Mouse (Mus musculus) hindbrain, postnatal 0 days (tissue): ENCODE results near the gene Nell1. TPM values are rescaled to one million over a fixed set of nuclear protein-coding genes. Genes with fewer than 3 reads are reported as not detected.

Experiments used
- ATAC-seq: fragments of 200-750 bp; cut with Nextera tagmentation; 2 replicates; pipeline ENCODE4 v1.8.0; 2017; ENCODE audit warnings: mild to moderate bottlenecking, moderate TSS enrichment, moderate library complexity
- DNase-seq: peaks from one replicate; pipeline ENCODE4 v3.0.0-alpha.2; 2015; ENCODE audit warnings: low spot score
- H3K27ac ChIP-seq: fragments of 300-500 bp; sonication (generic); 2 replicates; pipeline ENCODE4 v1.5.1; 2014; ENCODE audit warnings: mild to moderate bottlenecking
- H3K27me3 ChIP-seq: fragments of 300-500 bp; sonication (generic); 2 replicates; pipeline ENCODE4 v1.6.1; 2014; ENCODE audit warnings: low read length, mixed read lengths; ENCODE audit not compliant: insufficient read depth
- H3K36me3 ChIP-seq: fragments of 300-500 bp; sonication (generic); 2 replicates; pipeline ENCODE4 v1.6.1; 2014; ENCODE audit warnings: low read length, mixed read lengths; ENCODE audit not compliant: insufficient read depth
- H3K4me1 ChIP-seq: fragments of 300-500 bp; sonication (generic); 2 replicates; pipeline ENCODE4 v1.6.1; 2014; ENCODE audit warnings: antibody characterized with exemption, low read length, mixed read lengths; ENCODE audit not compliant: insufficient read depth
- H3K4me2 ChIP-seq: fragments of 300-500 bp; sonication (generic); 2 replicates; pipeline ENCODE4 v1.6.1; 2014; ENCODE audit warnings: low read depth, mild to moderate bottlenecking, low read length, moderate library complexity, mixed read lengths
- H3K4me3 ChIP-seq: fragments of 300-500 bp; sonication (generic); 2 replicates; pipeline ENCODE4 v1.5.1; 2014; ENCODE audit warnings: low read length
- H3K9ac ChIP-seq: fragments of 300-500 bp; sonication (generic); replicated peaks from 2 replicates; pipeline ENCODE4 v1.6.1; 2014; ENCODE audit warnings: mild to moderate bottlenecking, low read length, moderate library complexity, mixed read lengths
- H3K9me3 ChIP-seq: fragments of 300-500 bp; sonication (generic); 2 replicates; pipeline ENCODE4 v1.6.1; 2016; ENCODE audit warnings: low read length, mixed read lengths
- CTCF ChIP-seq: IDR thresholded peaks from 2 replicates; pipeline ENCODE4 v1.5.1; 2016; ENCODE audit warnings: antibody characterized with exemption, control low read depth, low read depth
- WGBS: fragments of 180-500 bp; shearing (Covaris S2); extraction: QIAGEN DNeasy Blood & Tissue Kit; methylation state at CpG from one replicate; pipeline ENCODE4 v1.1.7; 2014; 5-methylcytosine and 5-hydroxymethylcytosine counted together
- polyA plus RNA-seq: library from polyadenylated mRNA; unstranded; fragments of >200 nt; fragmentation: Nextera tagmentation; extraction: Ambion mirVana; gene quantifications from 2 replicates; pipeline ENCODE4 v1.2.1, GENCODE M21; 2015
- total RNA-seq: library from RNA; depleted of rRNA; stranded (reverse); fragments of >200 nt; gene quantifications from 2 replicates; pipeline ENCODE4 v1.2.3, GENCODE M21; 2014

The Nell1 gene
- total and polyA plus RNA-seq, 2 experiments from 2014 or later: 37.8 to 66.4 TPM

DNA sequence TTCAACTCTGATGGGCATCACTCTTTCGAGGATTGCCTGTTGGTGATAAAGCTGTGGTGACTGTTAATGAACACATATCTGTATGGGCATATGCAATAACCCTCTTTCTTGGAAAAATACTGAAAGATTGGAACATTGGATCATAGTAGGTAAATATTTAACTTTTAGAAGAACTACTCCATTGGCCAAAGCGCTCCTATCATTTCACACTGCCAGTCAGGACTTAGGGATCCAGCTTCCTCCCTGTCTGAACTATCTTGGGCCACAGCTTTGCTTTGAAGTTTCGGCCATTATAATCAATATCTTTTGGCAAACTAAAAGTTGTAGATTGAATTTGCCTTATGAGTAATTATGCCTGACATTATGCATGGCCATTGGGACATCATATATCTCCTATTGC is 780.9 kb downstream of the Nell1 start:
- H3K9me3 ChIP-seq: no peaks in the 10 kb centered on the region
- no peak overlapping the region for H3K9ac ChIP-seq
- H3K4me3 ChIP-seq: no peak overlapping the region
- H3K4me2 ChIP-seq: no peak overlapping the region
- no peak overlapping the region for H3K27ac ChIP-seq
- no peaks in the 10 kb centered on the region for H3K27me3 ChIP-seq
- WGBS: 91% methylated on average over 3 of the region's 3 CpGs
- no peaks in the 10 kb centered on the region for H3K4me1 ChIP-seq
- ATAC-seq (no peak), DNase-seq (no peak)
- TF ChIP-seq CTCF: no peak
- H3K36me3 ChIP-seq: no peaks in the 10 kb centered on the region

DNA sequence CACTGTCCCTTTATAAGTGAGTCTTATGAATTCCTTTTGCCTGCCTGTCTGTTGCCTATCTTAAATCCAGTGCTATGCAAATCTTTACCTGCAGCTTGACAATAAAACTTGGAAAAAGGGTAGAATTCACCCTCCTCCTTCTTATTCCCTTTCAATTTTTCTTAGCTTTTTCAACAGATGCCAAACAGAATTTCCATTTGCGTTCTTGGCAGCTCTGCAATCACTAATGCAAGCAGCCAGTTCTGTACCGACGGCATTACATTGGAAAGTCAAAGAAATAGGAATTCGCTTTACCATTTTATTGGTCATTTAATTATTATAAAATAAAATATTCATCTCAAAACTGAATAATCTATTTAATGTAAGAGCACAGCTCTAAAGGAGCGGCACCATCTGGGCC is 781.7 kb downstream of the Nell1 start:
- Histone ChIP-seq H3K27me3 (no peaks in the 10 kb centered on the region), H3K9me3 (no peaks in the 10 kb centered on the region), H3K4me1 (no peaks in the 10 kb centered on the region), H3K4me2 (no peak overlapping the region), H3K4me3 (no peak overlapping the region), H3K9ac (no peak overlapping the region), H3K36me3 (no peaks in the 10 kb centered on the region), H3K27ac (no peak overlapping the region)
- TF ChIP-seq CTCF: no peak
- WGBS: 66% methylated on average over 5 of the region's 5 CpGs
- no peak for DNase-seq
- ATAC-seq: no peak

DNA sequence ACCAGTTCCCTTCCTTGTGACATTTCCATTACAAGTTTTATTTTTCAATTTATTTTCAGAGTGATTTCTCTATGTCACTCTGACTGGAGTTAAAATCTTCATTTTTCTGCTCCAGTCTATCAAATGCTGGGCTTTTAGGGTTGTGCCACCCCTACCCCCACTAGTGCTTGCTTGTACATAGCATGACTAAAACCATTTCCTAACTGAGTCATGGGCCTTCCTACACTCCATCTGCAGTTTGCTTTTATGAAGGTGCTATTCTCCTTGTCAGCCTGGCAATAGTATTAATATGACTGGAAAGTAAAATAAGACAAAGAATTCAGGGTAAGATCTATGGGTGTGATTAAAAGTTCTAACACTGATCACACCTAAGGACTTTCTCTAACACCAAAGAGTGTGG is 798.9 kb downstream of the Nell1 start:
- DNase-seq: no peak
- ATAC-seq: no peak
- no peak overlapping the region for H3K4me2 ChIP-seq

DNA sequence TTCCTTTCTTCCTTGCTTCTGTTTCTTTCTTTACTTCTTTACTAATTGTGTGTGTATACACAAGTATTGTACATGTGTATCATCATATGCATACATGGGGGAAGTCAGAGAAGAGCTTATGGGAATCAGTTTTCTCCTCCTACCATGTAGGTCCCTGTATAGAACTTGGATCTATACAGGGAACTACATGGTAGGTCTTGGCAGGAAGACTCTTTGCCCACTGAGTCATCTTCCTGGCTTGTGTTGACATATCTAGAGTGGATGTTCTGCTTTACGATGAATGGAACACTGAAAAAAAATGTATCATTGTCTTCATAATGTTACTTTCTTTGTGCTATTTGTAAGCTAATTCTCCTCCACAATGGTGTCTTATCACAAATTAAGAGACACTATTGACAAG is 806.4 kb downstream of the Nell1 start:
- no peak for TF ChIP-seq CTCF
- Histone ChIP-seq H3K4me2 (no peak overlapping the region), H3K27ac (no peak overlapping the region), H3K9ac (no peak overlapping the region), H3K36me3 (no peaks in the 10 kb centered on the region), H3K27me3 (no peaks in the 10 kb centered on the region), H3K4me1 (no peaks in the 10 kb centered on the region), H3K4me3 (no peak overlapping the region), H3K9me3 (no peaks in the 10 kb centered on the region)
- no peak for ATAC-seq
- DNase-seq: no peak
- WGBS: 93% methylated on average over 1 of the region's 1 CpGs

More for the DNA sequence above, 798.9 kb downstream of the Nell1 start:
- TF ChIP-seq CTCF: no peak
- Histone ChIP-seq H3K36me3 (no peaks in the 10 kb centered on the region), H3K27me3 (no peaks in the 10 kb centered on the region), H3K4me1 (no peaks in the 10 kb centered on the region), H3K9me3 (no peaks in the 10 kb centered on the region), H3K27ac (no peak overlapping the region), H3K4me3 (no peak overlapping the region), H3K9ac (no peak overlapping the region)

DNA sequence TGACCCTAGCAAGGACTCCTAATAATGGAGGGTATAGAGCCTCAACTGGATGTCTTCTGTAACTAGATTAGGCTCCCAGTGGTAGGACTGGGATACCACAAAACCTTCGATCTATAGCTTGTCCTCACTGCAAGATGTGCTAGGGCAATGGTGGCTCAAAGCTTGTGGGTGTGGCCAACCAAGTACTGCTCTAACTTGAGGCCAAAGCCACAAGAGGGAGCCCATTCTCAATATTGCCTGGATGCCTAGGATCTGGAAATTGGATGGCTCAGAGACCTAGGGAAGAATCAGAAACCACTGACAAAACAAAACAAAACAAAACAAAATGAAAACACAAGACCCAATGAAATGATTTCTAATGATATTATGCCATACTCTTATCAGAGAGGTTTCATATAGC is 809.0 kb downstream of the Nell1 start:
- Histone ChIP-seq H3K27ac (no peak overlapping the region), H3K9me3 (no peaks in the 10 kb centered on the region), H3K27me3 (no peaks in the 10 kb centered on the region), H3K4me3 (no peak overlapping the region), H3K4me1 (no peaks in the 10 kb centered on the region), H3K36me3 (no peaks in the 10 kb centered on the region), H3K9ac (no peak overlapping the region), H3K4me2 (no peak overlapping the region)
- peak; percentile 51 for DNase-seq
- no peak for ATAC-seq
- peak; percentile 56 for TF ChIP-seq CTCF
- 75% methylated on average over 1 of the region's 1 CpGs for WGBS

DNA sequence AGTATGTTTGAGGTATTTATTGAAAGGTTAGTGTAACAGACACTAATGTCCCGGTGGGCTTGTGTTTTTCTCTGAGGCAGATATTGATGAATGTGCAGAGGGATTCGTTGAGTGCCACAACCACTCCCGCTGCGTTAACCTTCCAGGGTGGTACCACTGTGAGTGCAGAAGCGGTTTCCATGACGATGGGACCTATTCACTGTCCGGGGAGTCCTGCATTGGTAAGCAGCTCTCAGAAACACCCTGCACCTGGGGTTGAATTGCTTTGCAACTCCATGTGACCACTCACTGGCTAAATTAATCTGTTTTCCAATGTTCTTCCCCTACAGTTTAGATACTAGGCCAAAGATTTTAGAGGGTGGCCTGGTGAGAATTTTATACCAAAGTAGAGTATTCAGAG is 851.5 kb downstream of the Nell1 start:
- H3K36me3 ChIP-seq: no peaks in the 10 kb centered on the region
- DNase-seq (no peak), ATAC-seq (no peak)
- no peak overlapping the region for H3K27ac ChIP-seq
- no peaks in the 10 kb centered on the region for H3K27me3 ChIP-seq
- H3K4me3 ChIP-seq: no peak overlapping the region
- H3K4me2 ChIP-seq: no peak overlapping the region
- 21% methylated on average over 7 of the region's 7 CpGs for WGBS
- no peaks in the 10 kb centered on the region for H3K9me3 ChIP-seq
- TF ChIP-seq CTCF: no peak
- no peak overlapping the region for H3K9ac ChIP-seq
- H3K4me1 ChIP-seq: 0 out of 2 replicates have a peak, but pooled peaks cover 4% of the 10 kb centered on the region

DNA sequence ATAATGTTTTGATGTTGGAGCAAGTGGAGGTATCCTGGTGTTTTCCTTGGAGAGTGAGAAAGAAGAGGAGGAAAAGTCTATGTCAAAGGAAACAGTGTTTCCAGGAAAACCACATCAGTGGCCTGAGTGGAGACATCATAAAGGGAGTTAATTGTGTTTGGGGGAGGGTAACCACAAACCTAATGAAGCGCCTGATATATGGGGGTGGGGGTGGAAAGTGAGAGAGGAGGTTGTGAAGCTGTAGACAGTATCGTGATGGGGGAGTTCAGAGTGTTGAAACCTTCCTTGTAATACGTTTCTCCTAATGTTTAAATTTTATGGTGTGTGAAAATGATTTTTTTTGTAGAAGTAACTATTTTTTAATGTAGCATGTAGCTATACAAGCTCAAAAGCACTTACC is 858.1 kb downstream of the Nell1 start:
- Histone ChIP-seq H3K27me3 (no peaks in the 10 kb centered on the region), H3K36me3 (no peaks in the 10 kb centered on the region), H3K27ac (no peak overlapping the region), H3K4me1 (no peaks in the 10 kb centered on the region), H3K4me2 (no peak overlapping the region), H3K9ac (no peak overlapping the region), H3K4me3 (no peak overlapping the region), H3K9me3 (no peaks in the 10 kb centered on the region)
- DNase-seq (no peak), ATAC-seq (no peak)
- WGBS: 66% methylated on average over 3 of the region's 3 CpGs
- TF ChIP-seq CTCF: no peak
